Mouse (Mus musculus): ENCODE results near the gene Abhd17c. TPM values are rescaled to one million over a fixed set of nuclear protein-coding genes. Genes with fewer than 3 reads are reported as not detected.
"Not testable (repeated sequence)": the region's sequence is repeated elsewhere in the genome, so short reads cannot be mapped to it uniquely, and the experiment has no call there.

Abhd17c gene
- polyA plus RNA-seq, 1 experiment from 2014 or later = 36.4 TPM

DNA sequence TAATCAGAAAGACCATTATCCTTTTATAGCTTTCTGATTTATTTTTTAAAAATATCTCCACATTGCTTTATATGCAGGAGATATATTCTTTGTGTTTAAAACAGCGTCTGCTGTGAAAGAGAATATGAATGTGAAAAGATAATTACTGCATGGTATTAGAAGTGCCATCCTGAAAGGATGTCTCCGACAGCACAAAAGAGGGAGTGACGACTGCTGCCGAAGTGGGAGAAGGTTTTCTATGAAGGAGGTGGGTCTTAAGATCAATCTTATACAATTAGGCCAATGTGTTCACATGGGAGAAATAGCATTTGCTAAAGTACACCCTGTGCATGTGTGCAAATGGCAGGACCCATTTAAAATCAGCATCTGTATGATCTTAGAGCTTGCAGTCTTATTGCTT is 33.5 kb upstream of the Abhd17c start:
- H3K4me3 ChIP-seq (ENCODE audit: low read depth, low read length) = no peak overlapping the region
- TF ChIP-seq CTCF (IDR thresholded peaks at IDR 0.05; ENCODE audit: low read depth) (no peak), EP300 (IDR thresholded peaks at IDR 0.05; ENCODE audit: low read depth) (no peak)

DNA sequence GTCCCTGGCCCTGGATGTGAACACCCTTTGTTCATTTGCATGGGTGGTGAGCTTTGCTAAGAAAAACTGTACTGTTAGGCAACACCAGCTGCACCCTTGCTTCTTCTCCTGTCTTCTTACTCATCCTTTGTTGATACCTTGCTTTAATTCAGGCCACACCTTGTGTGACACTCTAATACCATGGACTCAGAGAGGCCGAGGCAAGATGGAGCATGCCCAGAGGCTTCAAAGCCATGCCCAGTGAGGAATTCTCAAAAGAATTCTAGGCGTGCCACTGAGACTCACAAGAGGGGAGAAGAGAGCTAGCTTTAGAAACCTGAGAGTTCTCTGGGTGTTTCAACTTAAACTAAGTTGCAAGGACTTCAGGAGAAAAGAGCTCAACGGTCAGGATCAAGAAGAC is 33.0 kb upstream of the Abhd17c start:
- Histone ChIP-seq H3K27ac (ENCODE audit: low read depth) (no peak overlapping the region), H3K36me3 (replicated peaks; ENCODE audit: insufficient read depth, low read length) (no peaks in the 10 kb centered on the region), H3K4me3 (ENCODE audit: low read depth, low read length) (no peak overlapping the region), H3K4me1 (ENCODE audit: insufficient read depth) (no peaks in the 10 kb centered on the region), H3K27me3 (ENCODE audit: insufficient read depth, low read length) (no peaks in the 10 kb centered on the region), H3K9ac (replicated peaks) (no peak overlapping the region), H3K9me3 (ENCODE audit: low read length) (no peaks in the 10 kb centered on the region), H3K4me2 (ENCODE audit: low read depth, low read length) (no peak overlapping the region)
- 76% methylated on average over 3 of the region's 3 CpGs for WGBS (ENCODE audit: insufficient replicate concordance)
- DNase-seq = no peak
- no peak for ATAC-seq
- no peak for TF ChIP-seq EP300 (IDR thresholded peaks at IDR 0.05; ENCODE audit: low read depth)
- no peak for TF ChIP-seq CTCF (IDR thresholded peaks at IDR 0.05; ENCODE audit: low read depth)

More for the DNA sequence above, 33.5 kb upstream of the Abhd17c start:
- Histone ChIP-seq H3K9me3 (ENCODE audit: low read length) (no peaks in the 10 kb centered on the region), H3K27me3 (ENCODE audit: insufficient read depth, low read length) (no peaks in the 10 kb centered on the region), H3K36me3 (replicated peaks; ENCODE audit: insufficient read depth, low read length) (no peaks in the 10 kb centered on the region), H3K27ac (ENCODE audit: low read depth) (no peak overlapping the region), H3K9ac (replicated peaks) (no peak overlapping the region), H3K4me2 (ENCODE audit: low read depth, low read length) (no peak overlapping the region), H3K4me1 (ENCODE audit: insufficient read depth) (no peaks in the 10 kb centered on the region)
- DNase-seq (no peak), ATAC-seq (no peak)
- 81% methylated on average over 4 of the region's 4 CpGs for WGBS (ENCODE audit: insufficient replicate concordance)

- not testable (repeated sequence) for ATAC-seq; H3K4me3 ChIP-seq (ENCODE audit: low read depth, low read length); H3K36me3 ChIP-seq (replicated peaks; ENCODE audit: insufficient read depth, low read length); H3K27ac ChIP-seq (ENCODE audit: low read depth); H3K27me3 ChIP-seq (ENCODE audit: insufficient read depth, low read length); H3K4me2 ChIP-seq (ENCODE audit: low read depth, low read length); H3K4me1 ChIP-seq (ENCODE audit: insufficient read depth); H3K9me3 ChIP-seq (ENCODE audit: low read length); H3K9ac ChIP-seq (replicated peaks); DNase-seq
- WGBS (ENCODE audit: insufficient replicate concordance) = 77% methylated on average over 2 of the region's 2 CpGs
Measured at GRCm38 (mm10) chr7:84178809-84179208, 27.1 kb upstream of the Abhd17c start.

- Histone ChIP-seq H3K4me1 (ENCODE audit: insufficient read depth) (peaks cover 16% of the 10 kb centered on the region), H3K4me2 (ENCODE audit: low read depth, low read length) (no peak overlapping the region), H3K27ac (ENCODE audit: low read depth) (no peak overlapping the region), H3K36me3 (replicated peaks; ENCODE audit: insufficient read depth, low read length) (no peaks in the 10 kb centered on the region), H3K9me3 (ENCODE audit: low read length) (no peaks in the 10 kb centered on the region), H3K9ac (replicated peaks) (no peak overlapping the region), H3K27me3 (ENCODE audit: insufficient read depth, low read length) (no peaks in the 10 kb centered on the region), H3K4me3 (ENCODE audit: low read depth, low read length) (no peak overlapping the region)
- ATAC-seq (no peak), DNase-seq (no peak)
- WGBS (ENCODE audit: insufficient replicate concordance) = 77% methylated on average over 11 of the region's 11 CpGs
- TF ChIP-seq EP300 (IDR thresholded peaks at IDR 0.05; ENCODE audit: low read depth) (no peak), CTCF (IDR thresholded peaks at IDR 0.05; ENCODE audit: low read depth) (no peak)
Measured at GRCm38 (mm10) chr7:84174655-84175448, 23.2 kb upstream of the Abhd17c start.

DNA sequence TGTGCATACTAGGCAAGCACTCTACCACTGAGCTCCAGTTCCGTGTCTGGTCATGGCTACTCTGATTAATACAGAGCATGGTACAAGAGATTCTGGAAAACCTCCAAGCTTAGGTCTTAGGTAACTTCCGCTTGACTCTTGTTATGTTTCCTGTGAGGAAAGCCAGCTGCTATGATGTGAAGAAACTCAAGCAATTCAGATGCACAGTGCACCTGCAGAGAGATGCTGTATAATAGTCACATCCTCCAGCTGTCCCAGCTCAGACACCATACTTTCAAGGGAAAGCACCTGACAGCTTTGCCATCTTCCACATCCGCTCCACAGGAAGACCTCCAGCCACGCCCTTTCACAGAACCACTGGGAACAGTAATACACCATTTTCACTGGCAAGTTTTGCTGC is 21.7 kb upstream of the Abhd17c start:
- Histone ChIP-seq H3K4me2 (ENCODE audit: low read depth, low read length) (no peak overlapping the region), H3K36me3 (replicated peaks; ENCODE audit: insufficient read depth, low read length) (no peaks in the 10 kb centered on the region), H3K27me3 (ENCODE audit: insufficient read depth, low read length) (no peaks in the 10 kb centered on the region), H3K4me3 (ENCODE audit: low read depth, low read length) (no peak overlapping the region), H3K9me3 (ENCODE audit: low read length) (no peaks in the 10 kb centered on the region), H3K9ac (replicated peaks) (no peak overlapping the region), H3K4me1 (ENCODE audit: insufficient read depth) (peaks cover 16% of the 10 kb centered on the region), H3K27ac (ENCODE audit: low read depth) (no peak overlapping the region)
- DNase-seq (no peak), ATAC-seq (no peak)
- no peak for TF ChIP-seq CTCF (IDR thresholded peaks at IDR 0.05; ENCODE audit: low read depth)
- 62% methylated on average over 4 of the region's 4 CpGs for WGBS (ENCODE audit: insufficient replicate concordance)

GRCm38 (mm10) chr7:84171177-84171787 is 19.6 kb upstream of the Abhd17c start:
- peak; percentile 78 for TF ChIP-seq EP300 (IDR thresholded peaks at IDR 0.05; ENCODE audit: low read depth)
- no peak for TF ChIP-seq CTCF (IDR thresholded peaks at IDR 0.05; ENCODE audit: low read depth)
- Histone ChIP-seq H3K27ac (ENCODE audit: low read depth) (peak overlapping the region; percentile 64; the same call in 1 of the 2 replicates), H3K4me3 (ENCODE audit: low read depth, low read length) (no peak overlapping the region), H3K36me3 (replicated peaks; ENCODE audit: insufficient read depth, low read length) (no peaks in the 10 kb centered on the region), H3K9ac (replicated peaks) (no peak overlapping the region), H3K4me1 (ENCODE audit: insufficient read depth) (peaks cover 20% of the 10 kb centered on the region), H3K9me3 (ENCODE audit: low read length) (no peaks in the 10 kb centered on the region), H3K27me3 (ENCODE audit: insufficient read depth, low read length) (no peaks in the 10 kb centered on the region), H3K4me2 (ENCODE audit: low read depth, low read length) (no peak overlapping the region)
- DNase-seq = peak; percentile 82
- peak; percentile 96 for ATAC-seq
- WGBS (ENCODE audit: insufficient replicate concordance) = 41% methylated on average over 1 of the region's 1 CpGs

Data from liver, postnatal 0 days (tissue).